Mouse (Mus musculus) forebrain, embryonic 14.5 days (tissue): Measurements from ENCODE around the gene Zbtb18. TPM values are rescaled to one million over a fixed set of nuclear protein-coding genes. Genes with fewer than 3 reads are reported as not detected.

Experiments
- ATAC-seq: fragments of 200-750 bp; cut with Nextera tagmentation; 2 replicates; pipeline ENCODE4 v1.8.0; 2017; ENCODE audit warnings: mild to moderate bottlenecking, moderate library complexity
- DNase-seq: peaks from one replicate; pipeline ENCODE4 v3.0.0-alpha.2; 2015; ENCODE audit warnings: low spot score
- H3K27ac ChIP-seq: fragments of 300-500 bp; sonication (generic); 2 replicates; pipeline ENCODE4 v1.5.1; 2014; ENCODE audit warnings: low read depth, mild to moderate bottlenecking, control low read depth, low read length, moderate library complexity
- H3K27me3 ChIP-seq: fragments of 300-500 bp; sonication (generic); replicated peaks from 2 replicates; pipeline ENCODE4 v1.6.1; 2014; ENCODE audit warnings: low read length, control low read depth, mixed read lengths; ENCODE audit not compliant: control insufficient read depth, insufficient read depth
- H3K36me3 ChIP-seq: fragments of 300-500 bp; sonication (generic); 2 replicates; pipeline ENCODE4 v1.6.1; 2014; ENCODE audit warnings: low read length, control low read depth; ENCODE audit not compliant: control insufficient read depth, insufficient read depth
- H3K4me1 ChIP-seq: fragments of 300-500 bp; sonication (generic); 2 replicates; pipeline ENCODE4 v1.6.1; 2014; ENCODE audit warnings: antibody characterized with exemption, low read length, control low read depth; ENCODE audit not compliant: control insufficient read depth, insufficient read depth
- H3K4me2 ChIP-seq: fragments of 300-500 bp; sonication (generic); 2 replicates; pipeline ENCODE4 v1.6.1; 2014; ENCODE audit warnings: mild to moderate bottlenecking, control low read depth, low read length
- H3K4me3 ChIP-seq: fragments of 300-500 bp; sonication (generic); 2 replicates; pipeline ENCODE4 v1.5.1; 2014; ENCODE audit warnings: low read depth, low read length, control low read depth
- H3K9ac ChIP-seq: fragments of 300-500 bp; sonication (generic); 2 replicates; pipeline ENCODE4 v1.6.1; 2014; ENCODE audit warnings: mild to moderate bottlenecking, low read length, control low read depth, moderate library complexity
- H3K9me3 ChIP-seq: fragments of 300-500 bp; sonication (generic); replicated peaks from 2 replicates; pipeline ENCODE4 v1.6.1; 2016; ENCODE audit warnings: low read length, control low read depth, mixed read lengths; ENCODE audit not compliant: control insufficient read depth
- WGBS: fragments of 180-500 bp; shearing (Covaris S2); extraction: QIAGEN DNeasy Blood & Tissue Kit; methylation state at CpG from one replicate; pipeline ENCODE4 v1.1.7; 2014; 5-methylcytosine and 5-hydroxymethylcytosine counted together
- polyA plus RNA-seq: library from polyadenylated mRNA; unstranded; fragments of >200 nt; fragmentation: Nextera tagmentation; extraction: Ambion mirVana; gene quantifications from 2 replicates; pipeline ENCODE4 v1.2.1, GENCODE M21; 2014

The Zbtb18 gene
- polyA plus RNA-seq, result 102 and 109 TPM in 2 replicates

- WGBS, result 3% methylated on average over 28 of the region's 106 CpGs
- DNase-seq (peak; percentile 65), ATAC-seq (peak; percentile 1; the same call in 1 of the 2 replicates)
- Histone ChIP-seq H3K4me1 (peaks cover 24% of the 10 kb centered on the region), H3K4me2 (peak within 1 kb of the TSS; percentile 74), H3K4me3 (peak within 1 kb of the TSS; percentile 85), H3K36me3 (peaks cover 3% of the 10 kb centered on the region; the same call in 1 of the 2 replicates), H3K9me3 (no peaks in the 10 kb centered on the region), H3K9ac (peak within 1 kb of the TSS; percentile 98), H3K27me3 (no peaks in the 10 kb centered on the region), H3K27ac (peak within 1 kb of the TSS; percentile 100)
Measured at GRCm38 (mm10) chr1:177442196-177442808, at the start of gene Zbtb18. Zbtb18 (plus strand) TSS chr1:177442351.

- Histone ChIP-seq H3K9ac (no peak overlapping the region), H3K4me1 (no peaks in the 10 kb centered on the region), H3K27ac (no peak overlapping the region), H3K9me3 (no peaks in the 10 kb centered on the region), H3K4me2 (no peak overlapping the region), H3K27me3 (no peaks in the 10 kb centered on the region), H3K36me3 (no peaks in the 10 kb centered on the region), H3K4me3 (no peak overlapping the region)
- 90% methylated on average over 1 of the region's 1 CpGs for WGBS
- no peak for DNase-seq
- no peak for ATAC-seq
Measured at GRCm38 (mm10) chr1:177397455-177397854, 44.7 kb upstream of the Zbtb18 start.

- 81% methylated on average over 6 of the region's 6 CpGs for WGBS
- ATAC-seq, result no peak
Measured at GRCm38 (mm10) chr1:177405170-177405569, 37.0 kb upstream of the Zbtb18 start.

GRCm38 (mm10) chr1:177408690-177409089, 33.5 kb upstream of the Zbtb18 start:
- H3K4me3 ChIP-seq, result no peak overlapping the region
- WGBS, result 83% methylated on average over 3 of the region's 3 CpGs
- ATAC-seq (no peak), DNase-seq (no peak)
- H3K9ac ChIP-seq, result no peak overlapping the region
- H3K36me3 ChIP-seq, result no peaks in the 10 kb centered on the region
- no peaks in the 10 kb centered on the region for H3K9me3 ChIP-seq
- H3K4me2 ChIP-seq, result no peak overlapping the region
- peaks cover 21% of the 10 kb centered on the region for H3K4me1 ChIP-seq
- H3K27ac ChIP-seq, result no peak overlapping the region
- H3K27me3 ChIP-seq, result no peaks in the 10 kb centered on the region

More at GRCm38 (mm10) chr1:177405170-177405569, 37.0 kb upstream of the Zbtb18 start:
- no peak overlapping the region for H3K4me2 ChIP-seq
- no peaks in the 10 kb centered on the region for H3K27me3 ChIP-seq
- H3K9me3 ChIP-seq, result no peaks in the 10 kb centered on the region
- no peak overlapping the region for H3K4me3 ChIP-seq
- no peak for DNase-seq
- H3K9ac ChIP-seq, result no peak overlapping the region
- no peak overlapping the region for H3K27ac ChIP-seq
- peaks cover 4% of the 10 kb centered on the region; the same call in 1 of the 2 replicates for H3K4me1 ChIP-seq
- no peaks in the 10 kb centered on the region for H3K36me3 ChIP-seq

GRCm38 (mm10) chr1:177410769-177411348, 31.3 kb upstream of the Zbtb18 start:
- Histone ChIP-seq H3K4me3 (no peak overlapping the region), H3K9me3 (no peaks in the 10 kb centered on the region), H3K4me2 (peak overlapping the region; percentile 35), H3K9ac (no peak overlapping the region), H3K27ac (peak overlapping the region; percentile 35; the same call in 1 of the 2 replicates), H3K27me3 (no peaks in the 10 kb centered on the region), H3K36me3 (no peaks in the 10 kb centered on the region), H3K4me1 (peaks cover 21% of the 10 kb centered on the region)
- DNase-seq (peak; percentile 75), ATAC-seq (peak; percentile 67)
- 25% methylated on average over 7 of the region's 7 CpGs for WGBS

GRCm38 (mm10) chr1:177411359-177412358, 30.5 kb upstream of the Zbtb18 start:
- H3K4me3 ChIP-seq, result no peak overlapping the region
- WGBS, result 12% methylated on average over 19 of the region's 19 CpGs

GRCm38 (mm10) chr1:177419331-177419730, 22.8 kb upstream of the Zbtb18 start:
- no peaks in the 10 kb centered on the region; the same call in 1 of the 2 replicates for H3K4me1 ChIP-seq
- no peaks in the 10 kb centered on the region for H3K36me3 ChIP-seq
- H3K4me2 ChIP-seq, result no peak overlapping the region
- no peaks in the 10 kb centered on the region for H3K27me3 ChIP-seq
- no peak for ATAC-seq
- no peak for DNase-seq
- H3K9me3 ChIP-seq, result 0 out of 2 replicates have a peak, but pooled peaks cover 2% of the 10 kb centered on the region
- H3K9ac ChIP-seq, result no peak overlapping the region
- no peak overlapping the region for H3K4me3 ChIP-seq
- H3K27ac ChIP-seq, result no peak overlapping the region
- WGBS, result 82% methylated on average over 12 of the region's 12 CpGs

More at GRCm38 (mm10) chr1:177411359-177412358, 30.5 kb upstream of the Zbtb18 start:
- H3K9me3 ChIP-seq, result no peaks in the 10 kb centered on the region
- H3K4me2 ChIP-seq, result peak overlapping the region; percentile 35
- peak overlapping the region; percentile 35 for H3K27ac ChIP-seq
- DNase-seq (peak; percentile 87), ATAC-seq (peak; percentile 85)
- H3K9ac ChIP-seq, result 0 out of 2 replicates have a peak overlapping the region, but pooled peaks have one; percentile 21
- H3K27me3 ChIP-seq, result no peaks in the 10 kb centered on the region
- H3K36me3 ChIP-seq, result no peaks in the 10 kb centered on the region
- H3K4me1 ChIP-seq, result peaks cover 21% of the 10 kb centered on the region

GRCm38 (mm10) chr1:177420126-177420525, 22.0 kb upstream of the Zbtb18 start:
- DNase-seq, result peak; percentile 44

More at GRCm38 (mm10) chr1:177420126-177420525, 22.0 kb upstream of the Zbtb18 start:
- H3K27ac ChIP-seq, result no peak overlapping the region
- no peak overlapping the region for H3K9ac ChIP-seq
- H3K9me3 ChIP-seq, result 0 out of 2 replicates have a peak, but pooled peaks cover 2% of the 10 kb centered on the region
- no peaks in the 10 kb centered on the region for H3K36me3 ChIP-seq
- no peak overlapping the region for H3K4me2 ChIP-seq
- 18% methylated on average over 6 of the region's 6 CpGs for WGBS
- no peaks in the 10 kb centered on the region; the same call in 1 of the 2 replicates for H3K4me1 ChIP-seq
- no peaks in the 10 kb centered on the region for H3K27me3 ChIP-seq
- ATAC-seq, result no peak
- no peak overlapping the region for H3K4me3 ChIP-seq
